Mouse (Mus musculus) WW6 (cell line): ENCODE data around the gene Olfr1085.
"Not testable (repeated sequence)": the region's sequence is repeated elsewhere in the genome, so short reads cannot be mapped to it uniquely, and the experiment has no call there.

Experiments used
- DNase-seq: peaks from one replicate; pipeline ENCODE4 v3.0.0-alpha.2; 2013; ENCODE audit warnings: low read depth, low spot score

Olfr1085 gene

GRCm38 (mm10) chr2:86661919-86662318, at the start of gene Olfr1085:
Gene Olfr1085 (minus strand): TSS chr2:86662019.
- no peak for DNase-seq

- no peak for DNase-seq
Observed at GRCm38 (mm10) chr2:86698295-86698694, 36.5 kb upstream of the Olfr1085 start, which contains the start of gene Olfr1087. Gene Olfr1087 (minus strand): TSS chr2:86698395.

GRCm38 (mm10) chr2:86679992-86680391, 18.2 kb upstream of the Olfr1085 start, which contains the start of gene Olfr1086:
Gene Olfr1086 (minus strand): TSS chr2:86680092.
- DNase-seq, result no peak

GRCm38 (mm10) chr2:86639625-86640024, 22.2 kb downstream of the Olfr1085 start, which contains the start of gene Olfr1084:
Gene Olfr1084 (minus strand): TSS chr2:86639725.
- DNase-seq, result not testable (repeated sequence)
